Mouse (Mus musculus): ENCODE results near the gene Osbpl9. TPM values are rescaled to one million over a fixed set of nuclear protein-coding genes. Genes with fewer than 3 reads are reported as not detected.

Gene Osbpl9
- polyA plus RNA-seq, 1 experiment from 2014 or later = 48.3 TPM

- Histone ChIP-seq H3K9ac (no peak overlapping the region), H3K9me3 (replicated peaks) (no peaks in the 10 kb centered on the region), H3K4me1 (replicated peaks) (peaks cover 21% of the 10 kb centered on the region), H3K36me3 (peaks cover 4% of the 10 kb centered on the region; the same call in 1 of the 2 replicates), H3K27ac (ENCODE audit: poor library complexity, severe bottlenecking) (no peak overlapping the region), H3K27me3 (replicated peaks) (no peaks in the 10 kb centered on the region), H3K4me2 (no peak overlapping the region), H3K4me3 (no peak overlapping the region)
- WGBS = 69% methylated on average over 10 of the region's 10 CpGs
- ATAC-seq (ENCODE audit: insufficient number of reproducible peaks, low FRiP score) = no peak
Observed at GRCm38 (mm10) chr4:109131256-109131872, 70.7 kb downstream of the Osbpl9 start.

- Histone ChIP-seq H3K27ac (ENCODE audit: poor library complexity, severe bottlenecking) (no peak overlapping the region), H3K27me3 (replicated peaks) (no peaks in the 10 kb centered on the region), H3K9me3 (replicated peaks) (no peaks in the 10 kb centered on the region), H3K9ac (peak overlapping the region; percentile 24; the same call in 1 of the 2 replicates), H3K4me3 (no peak overlapping the region), H3K36me3 (peaks cover 4% of the 10 kb centered on the region; the same call in 1 of the 2 replicates), H3K4me2 (no peak overlapping the region), H3K4me1 (replicated peaks) (peaks cover 37% of the 10 kb centered on the region)
- no peak for ATAC-seq (ENCODE audit: insufficient number of reproducible peaks, low FRiP score)
Observed at GRCm38 (mm10) chr4:109128971-109129370, 73.1 kb downstream of the Osbpl9 start.

GRCm38 (mm10) chr4:109128017-109128416, 74.1 kb downstream of the Osbpl9 start:
- ATAC-seq (ENCODE audit: insufficient number of reproducible peaks, low FRiP score) = no peak

GRCm38 (mm10) chr4:109126834-109127564, 75.1 kb downstream of the Osbpl9 start:
- no peaks in the 10 kb centered on the region for H3K27me3 ChIP-seq (replicated peaks)
- H3K9ac ChIP-seq = no peak overlapping the region
- peaks cover 41% of the 10 kb centered on the region for H3K4me1 ChIP-seq (replicated peaks)
- H3K36me3 ChIP-seq = peaks cover 2% of the 10 kb centered on the region; the same call in 1 of the 2 replicates
- H3K4me2 ChIP-seq = peak overlapping the region; percentile 39
- no peaks in the 10 kb centered on the region for H3K9me3 ChIP-seq (replicated peaks)
- H3K4me3 ChIP-seq = no peak overlapping the region
- 41% methylated on average over 10 of the region's 10 CpGs for WGBS
- no peak for ATAC-seq (ENCODE audit: insufficient number of reproducible peaks, low FRiP score)
- H3K27ac ChIP-seq (ENCODE audit: poor library complexity, severe bottlenecking) = peak overlapping the region; percentile 54; the same call in 1 of the 2 replicates

More at GRCm38 (mm10) chr4:109128017-109128416, 74.1 kb downstream of the Osbpl9 start:
- Histone ChIP-seq H3K36me3 (peaks cover 4% of the 10 kb centered on the region; the same call in 1 of the 2 replicates), H3K9me3 (replicated peaks) (no peaks in the 10 kb centered on the region), H3K27ac (ENCODE audit: poor library complexity, severe bottlenecking) (no peak overlapping the region), H3K4me3 (no peak overlapping the region), H3K4me1 (replicated peaks) (peaks cover 40% of the 10 kb centered on the region), H3K9ac (no peak overlapping the region), H3K4me2 (no peak overlapping the region), H3K27me3 (replicated peaks) (no peaks in the 10 kb centered on the region)
- WGBS = 82% methylated on average over 9 of the region's 9 CpGs

- Histone ChIP-seq H3K27me3 (replicated peaks) (no peaks in the 10 kb centered on the region), H3K9ac (no peak overlapping the region), H3K4me2 (no peak overlapping the region), H3K27ac (ENCODE audit: poor library complexity, severe bottlenecking) (no peak overlapping the region), H3K4me3 (no peak overlapping the region), H3K36me3 (no peaks in the 10 kb centered on the region), H3K9me3 (replicated peaks) (no peaks in the 10 kb centered on the region), H3K4me1 (replicated peaks) (peaks cover 37% of the 10 kb centered on the region)
- WGBS = 89% methylated on average over 2 of the region's 2 CpGs
- ATAC-seq (ENCODE audit: insufficient number of reproducible peaks, low FRiP score) = no peak
Observed at GRCm38 (mm10) chr4:109125746-109126425, 76.2 kb downstream of the Osbpl9 start.

GRCm38 (mm10) chr4:109122830-109123555, 79.1 kb downstream of the Osbpl9 start:
- Histone ChIP-seq H3K9me3 (replicated peaks) (no peaks in the 10 kb centered on the region), H3K27ac (ENCODE audit: poor library complexity, severe bottlenecking) (no peak overlapping the region), H3K36me3 (no peaks in the 10 kb centered on the region), H3K9ac (no peak overlapping the region), H3K4me2 (no peak overlapping the region), H3K27me3 (replicated peaks) (no peaks in the 10 kb centered on the region), H3K4me3 (no peak overlapping the region), H3K4me1 (replicated peaks) (peaks cover 36% of the 10 kb centered on the region)
- WGBS = 62% methylated on average over 4 of the region's 4 CpGs
- ATAC-seq (ENCODE audit: insufficient number of reproducible peaks, low FRiP score) = no peak

- H3K4me2 ChIP-seq = no peak overlapping the region
Observed at GRCm38 (mm10) chr4:109120735-109121134, 81.3 kb downstream of the Osbpl9 start.

GRCm38 (mm10) chr4:109119641-109120125, 82.4 kb downstream of the Osbpl9 start:
- WGBS = 82% methylated on average over 5 of the region's 5 CpGs
- H3K4me2 ChIP-seq = no peak overlapping the region
- no peak overlapping the region for H3K27ac ChIP-seq (ENCODE audit: poor library complexity, severe bottlenecking)
- H3K27me3 ChIP-seq (replicated peaks) = no peaks in the 10 kb centered on the region
- H3K4me1 ChIP-seq (replicated peaks) = peaks cover 25% of the 10 kb centered on the region
- ATAC-seq (ENCODE audit: insufficient number of reproducible peaks, low FRiP score) = no peak
- no peaks in the 10 kb centered on the region for H3K9me3 ChIP-seq (replicated peaks)
- no peak overlapping the region for H3K4me3 ChIP-seq
- no peak overlapping the region for H3K9ac ChIP-seq
- H3K36me3 ChIP-seq = no peaks in the 10 kb centered on the region

More at GRCm38 (mm10) chr4:109120735-109121134, 81.3 kb downstream of the Osbpl9 start:
- WGBS = 72% methylated on average over 6 of the region's 6 CpGs
- Histone ChIP-seq H3K27ac (ENCODE audit: poor library complexity, severe bottlenecking) (no peak overlapping the region), H3K9ac (no peak overlapping the region), H3K9me3 (replicated peaks) (no peaks in the 10 kb centered on the region), H3K36me3 (no peaks in the 10 kb centered on the region), H3K4me1 (replicated peaks) (peaks cover 20% of the 10 kb centered on the region), H3K4me3 (no peak overlapping the region), H3K27me3 (replicated peaks) (no peaks in the 10 kb centered on the region)
- no peak for ATAC-seq (ENCODE audit: insufficient number of reproducible peaks, low FRiP score)

- 6% methylated on average over 6 of the region's 6 CpGs for WGBS
- Histone ChIP-seq H3K36me3 (no peaks in the 10 kb centered on the region), H3K27me3 (replicated peaks) (no peaks in the 10 kb centered on the region), H3K4me2 (peak overlapping the region; percentile 70), H3K4me3 (peak overlapping the region; percentile 61), H3K9me3 (replicated peaks) (no peaks in the 10 kb centered on the region), H3K4me1 (replicated peaks) (peaks cover 21% of the 10 kb centered on the region), H3K27ac (ENCODE audit: poor library complexity, severe bottlenecking) (peak overlapping the region; percentile 93), H3K9ac (peak overlapping the region; percentile 61)
- ATAC-seq (ENCODE audit: insufficient number of reproducible peaks, low FRiP score) = peak; percentile 3; the same call in 1 of the 2 replicates
Observed at GRCm38 (mm10) chr4:109118327-109118659, 83.8 kb downstream of the Osbpl9 start.

- peak overlapping the region; percentile 61 for H3K4me3 ChIP-seq
- H3K4me1 ChIP-seq (replicated peaks) = peaks cover 23% of the 10 kb centered on the region
- peak overlapping the region; percentile 93 for H3K27ac ChIP-seq (ENCODE audit: poor library complexity, severe bottlenecking)
- no peaks in the 10 kb centered on the region for H3K27me3 ChIP-seq (replicated peaks)
- no peaks in the 10 kb centered on the region for H3K36me3 ChIP-seq
- under 1% methylated on average over 40 of the region's 46 CpGs for WGBS
- H3K4me2 ChIP-seq = peak overlapping the region; percentile 70
- H3K9me3 ChIP-seq (replicated peaks) = no peaks in the 10 kb centered on the region
- peak; percentile 99 for ATAC-seq (ENCODE audit: insufficient number of reproducible peaks, low FRiP score)
- peak overlapping the region; percentile 74 for H3K9ac ChIP-seq
Observed at GRCm38 (mm10) chr4:109117596-109118326, 84.3 kb downstream of the Osbpl9 start.

All from heart, embryonic 12.5 days (tissue).